Mouse (Mus musculus) liver, postnatal 0 days (tissue): ENCODE measurements around the gene Glmn. TPM values are rescaled to one million over a fixed set of nuclear protein-coding genes. Genes with fewer than 3 reads are reported as not detected.
A peak's percentile ranks its signal among the peaks of the same experiment; 100 is the strongest.

Experiments
- ATAC-seq: fragments of 200-750 bp; cut with Nextera tagmentation; 2 replicates; pipeline ENCODE4 v1.8.0; 2017; ENCODE audit warnings: mild to moderate bottlenecking, moderate library complexity
- DNase-seq: peaks from one replicate; pipeline ENCODE4 v3.0.0-alpha.2; 2016
- H3K27ac ChIP-seq: fragments of 300-500 bp; sonication (generic); 2 replicates; pipeline ENCODE4 v1.5.1; 2014; ENCODE audit warnings: antibody characterized with exemption, moderate library complexity, mild to moderate bottlenecking, low read depth
- H3K27me3 ChIP-seq: fragments of 300-500 bp; sonication (generic); 2 replicates; pipeline ENCODE4 v1.6.1; 2014; ENCODE audit warnings: low read length, control low read depth, mixed read lengths; ENCODE audit not compliant: insufficient read depth
- H3K36me3 ChIP-seq: fragments of 300-500 bp; sonication (generic); replicated peaks from 2 replicates; pipeline ENCODE4 v1.6.1; 2014; ENCODE audit warnings: mild to moderate bottlenecking, control low read depth, low read length, moderate library complexity, mixed read lengths; ENCODE audit not compliant: insufficient read depth
- H3K4me1 ChIP-seq: fragments of 300-500 bp; sonication (generic); 2 replicates; pipeline ENCODE4 v1.6.1; 2014; ENCODE audit warnings: antibody characterized with exemption, mild to moderate bottlenecking, control low read depth; ENCODE audit not compliant: insufficient read depth
- H3K4me2 ChIP-seq: fragments of 300-500 bp; sonication (generic); 2 replicates; pipeline ENCODE4 v1.6.1; 2014; ENCODE audit warnings: low read depth, mild to moderate bottlenecking, low read length, moderate library complexity, mixed read lengths
- H3K4me3 ChIP-seq: fragments of 300-500 bp; sonication (generic); 2 replicates; pipeline ENCODE4 v1.5.1; 2014; ENCODE audit warnings: low read depth, low read length
- H3K9ac ChIP-seq: fragments of 300-500 bp; sonication (generic); replicated peaks from 2 replicates; pipeline ENCODE4 v1.6.1; 2014; ENCODE audit warnings: mild to moderate bottlenecking, moderate library complexity
- H3K9me3 ChIP-seq: fragments of 300-500 bp; sonication (generic); 2 replicates; pipeline ENCODE4 v1.6.1; 2016; ENCODE audit warnings: mild to moderate bottlenecking, control low read depth, low read length, mixed read lengths
- CTCF ChIP-seq: sonication (generic); IDR thresholded peaks from 2 replicates; pipeline ENCODE4 v1.5.1; 2016; ENCODE audit warnings: antibody characterized with exemption, low read depth
- EP300 ChIP-seq: IDR thresholded peaks from 2 replicates; pipeline ENCODE4 v1.6.1; 2016; ENCODE audit warnings: antibody characterized with exemption, low read depth, mild to moderate bottlenecking
- WGBS: fragments of 180-500 bp; shearing (Covaris S2); extraction: QIAGEN DNeasy Blood & Tissue Kit; methylation state at CpG from one replicate; pipeline ENCODE4 v1.1.7; 2014; ENCODE audit not compliant: insufficient replicate concordance; 5-methylcytosine and 5-hydroxymethylcytosine counted together
- polyA plus RNA-seq: library from polyadenylated mRNA; unstranded; fragments of >200 nt; fragmentation: Nextera tagmentation; extraction: Ambion mirVana; gene quantifications from 2 replicates; pipeline ENCODE4 v1.2.1, GENCODE M21; 2015

Glmn gene
- polyA plus RNA-seq, 1 experiment from 2014 or later = 6.9 TPM

DNA sequence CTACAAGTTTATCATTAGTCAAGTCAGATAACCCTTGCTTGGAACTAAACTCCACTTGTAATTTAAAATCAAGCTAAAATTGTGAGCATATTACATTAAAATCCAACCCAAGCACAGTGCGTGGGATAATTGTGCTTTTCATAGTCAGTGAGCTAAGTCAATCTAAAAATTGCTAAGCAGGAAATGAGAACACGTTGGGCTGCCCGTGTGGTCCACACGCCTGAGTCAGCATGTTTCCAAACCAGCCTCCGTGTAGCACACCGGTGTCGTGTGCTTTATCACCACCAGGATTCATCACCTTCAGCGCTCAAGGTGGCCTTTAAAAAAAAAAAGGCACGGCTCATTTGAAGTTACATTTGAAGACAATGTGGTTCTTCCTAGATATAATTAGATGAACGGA is 73.4 kb downstream of the Glmn start:
- no peak for DNase-seq
- WGBS = 46% methylated on average over 10 of the region's 10 CpGs

DNA sequence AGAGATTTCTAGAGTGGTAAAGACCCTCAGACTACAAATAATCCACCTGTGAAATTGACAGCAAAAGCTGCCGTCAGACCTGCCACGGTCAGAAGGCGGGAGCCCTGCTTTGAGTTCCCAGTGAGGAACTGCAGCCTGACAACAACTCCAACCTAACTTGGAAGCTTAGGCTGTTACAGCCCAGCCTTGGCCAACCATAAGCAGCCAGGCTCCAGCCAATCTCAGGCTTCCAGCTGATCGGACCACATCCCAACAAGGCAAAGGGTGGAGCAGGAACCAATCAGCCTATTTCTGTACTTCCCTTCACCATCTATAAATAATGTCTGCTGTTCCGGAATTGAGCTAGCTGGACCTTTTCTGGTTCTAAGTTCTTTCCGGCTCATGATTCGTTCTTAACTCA is 75.8 kb downstream of the Glmn start:
- Histone ChIP-seq H3K4me2 (no peak overlapping the region), H3K27ac (no peak overlapping the region), H3K27me3 (no peaks in the 10 kb centered on the region), H3K9me3 (no peaks in the 10 kb centered on the region), H3K4me1 (no peaks in the 10 kb centered on the region), H3K36me3 (no peaks in the 10 kb centered on the region), H3K9ac (no peak overlapping the region), H3K4me3 (no peak overlapping the region)
- WGBS = 49% methylated on average over 7 of the region's 7 CpGs
- no peak for ATAC-seq
- TF ChIP-seq EP300 = no peak
- no peak for TF ChIP-seq CTCF
- no peak for DNase-seq

More for the DNA sequence above, 73.4 kb downstream of the Glmn start:
- Histone ChIP-seq H3K4me1 (no peaks in the 10 kb centered on the region), H3K9ac (no peak overlapping the region), H3K27me3 (no peaks in the 10 kb centered on the region), H3K4me3 (no peak overlapping the region), H3K27ac (no peak overlapping the region), H3K4me2 (no peak overlapping the region), H3K9me3 (no peaks in the 10 kb centered on the region), H3K36me3 (no peaks in the 10 kb centered on the region)
- no peak for TF ChIP-seq CTCF
- no peak for TF ChIP-seq EP300
- ATAC-seq = no peak

DNA sequence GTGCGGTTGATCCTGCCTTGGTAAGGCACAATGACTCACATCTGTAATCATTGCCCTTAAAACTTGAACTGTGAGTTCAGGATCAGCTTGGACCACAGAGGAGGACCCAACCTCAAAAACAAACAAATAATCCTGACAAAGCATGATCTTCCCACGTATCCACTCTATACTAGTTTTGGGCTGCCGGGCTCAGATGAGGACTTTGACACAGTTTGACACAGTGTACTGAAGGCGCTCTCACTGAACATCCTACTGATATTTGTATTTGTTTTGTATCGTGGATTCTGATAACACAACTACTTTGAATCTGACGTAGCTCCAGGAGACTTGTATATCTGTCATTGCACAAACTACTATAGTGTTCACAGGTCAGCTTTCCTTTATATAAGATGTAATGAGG is 76.3 kb downstream of the Glmn start:
- Histone ChIP-seq H3K9ac (no peak overlapping the region), H3K36me3 (no peaks in the 10 kb centered on the region), H3K4me2 (no peak overlapping the region), H3K9me3 (no peaks in the 10 kb centered on the region), H3K4me1 (no peaks in the 10 kb centered on the region), H3K27ac (no peak overlapping the region), H3K4me3 (no peak overlapping the region), H3K27me3 (no peaks in the 10 kb centered on the region)
- ATAC-seq (no peak), DNase-seq (no peak)
- 62% methylated on average over 6 of the region's 6 CpGs for WGBS
- TF ChIP-seq EP300 = no peak

DNA sequence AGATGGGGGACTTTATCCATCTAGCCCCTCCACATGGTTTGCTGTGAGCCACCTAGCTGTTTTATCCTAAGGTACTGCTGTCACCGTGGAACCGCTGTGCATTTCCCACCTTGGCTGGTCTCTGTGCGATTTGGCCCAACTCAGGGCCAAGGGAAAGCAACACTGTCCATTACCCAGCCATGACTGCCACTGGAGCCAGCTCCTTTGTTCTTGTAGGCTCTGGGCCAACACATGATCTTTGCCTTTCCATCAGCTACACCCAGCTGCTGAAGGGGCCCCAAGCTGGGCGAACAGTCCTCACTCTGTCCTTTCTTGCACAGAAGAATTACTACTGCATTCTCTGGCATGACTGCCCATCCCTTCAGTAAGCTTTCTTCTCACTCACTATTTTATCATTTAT is 79.1 kb downstream of the Glmn start:
- TF ChIP-seq CTCF (no peak), EP300 (no peak)
- Histone ChIP-seq H3K4me1 (no peaks in the 10 kb centered on the region), H3K36me3 (no peaks in the 10 kb centered on the region), H3K4me3 (no peak overlapping the region), H3K27ac (no peak overlapping the region), H3K27me3 (no peaks in the 10 kb centered on the region), H3K9me3 (no peaks in the 10 kb centered on the region), H3K9ac (no peak overlapping the region), H3K4me2 (no peak overlapping the region)
- ATAC-seq (no peak), DNase-seq (no peak)
- 76% methylated on average over 4 of the region's 4 CpGs for WGBS

DNA sequence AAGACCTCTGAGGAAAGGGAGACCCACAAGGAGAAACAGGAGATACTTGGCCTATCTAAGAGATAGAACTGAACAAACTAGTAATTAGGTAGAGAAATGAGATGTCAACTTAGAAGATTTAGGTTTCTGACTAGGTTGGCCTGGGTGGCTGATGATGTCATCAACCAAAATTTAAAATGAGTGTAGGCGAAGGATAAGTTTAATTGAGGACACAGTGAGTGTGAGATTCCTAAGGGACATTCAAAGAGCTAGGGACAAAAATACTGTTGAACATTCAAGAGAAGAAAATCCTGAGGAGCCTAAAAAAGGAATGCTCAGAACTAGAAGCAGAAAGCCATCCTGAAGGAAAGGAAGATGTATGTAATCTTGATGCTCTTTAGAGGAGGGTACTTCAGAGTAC is 81.6 kb downstream of the Glmn start:
- 67% methylated on average over 1 of the region's 1 CpGs for WGBS
- no peak overlapping the region for H3K4me2 ChIP-seq
- no peaks in the 10 kb centered on the region for H3K27me3 ChIP-seq
- H3K27ac ChIP-seq = no peak overlapping the region
- no peak overlapping the region for H3K9ac ChIP-seq
- no peak for DNase-seq
- H3K4me1 ChIP-seq = no peaks in the 10 kb centered on the region
- ATAC-seq = no peak
- H3K4me3 ChIP-seq = no peak overlapping the region
- no peaks in the 10 kb centered on the region for H3K9me3 ChIP-seq
- TF ChIP-seq CTCF (no peak), EP300 (no peak)
- H3K36me3 ChIP-seq = no peaks in the 10 kb centered on the region

DNA sequence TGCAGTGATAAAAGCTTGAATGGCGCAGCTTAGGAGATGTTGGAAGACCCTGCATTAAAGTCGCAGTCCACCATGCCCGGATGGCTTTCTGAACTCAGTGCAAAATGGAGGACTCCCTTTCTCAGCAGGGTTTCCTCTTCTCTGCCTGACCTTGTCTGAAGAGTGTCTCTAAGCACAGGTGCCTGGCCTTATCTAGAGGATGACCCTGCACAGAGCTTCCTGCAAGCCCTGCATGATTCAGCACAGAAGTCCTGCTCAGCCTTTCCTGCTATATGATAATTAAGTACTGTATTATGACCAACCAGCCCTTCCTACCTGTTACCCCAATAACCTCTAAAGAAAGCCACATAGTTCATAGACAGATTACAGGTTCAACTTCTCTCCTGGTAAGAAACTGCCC is 82.2 kb downstream of the Glmn start:
- 79% methylated on average over 3 of the region's 3 CpGs for WGBS
- Histone ChIP-seq H3K4me3 (no peak overlapping the region), H3K27ac (no peak overlapping the region), H3K4me2 (no peak overlapping the region), H3K36me3 (no peaks in the 10 kb centered on the region), H3K4me1 (no peaks in the 10 kb centered on the region), H3K27me3 (no peaks in the 10 kb centered on the region), H3K9ac (no peak overlapping the region), H3K9me3 (no peaks in the 10 kb centered on the region)
- ATAC-seq (no peak), DNase-seq (no peak)
- TF ChIP-seq CTCF (no peak), EP300 (no peak)

DNA sequence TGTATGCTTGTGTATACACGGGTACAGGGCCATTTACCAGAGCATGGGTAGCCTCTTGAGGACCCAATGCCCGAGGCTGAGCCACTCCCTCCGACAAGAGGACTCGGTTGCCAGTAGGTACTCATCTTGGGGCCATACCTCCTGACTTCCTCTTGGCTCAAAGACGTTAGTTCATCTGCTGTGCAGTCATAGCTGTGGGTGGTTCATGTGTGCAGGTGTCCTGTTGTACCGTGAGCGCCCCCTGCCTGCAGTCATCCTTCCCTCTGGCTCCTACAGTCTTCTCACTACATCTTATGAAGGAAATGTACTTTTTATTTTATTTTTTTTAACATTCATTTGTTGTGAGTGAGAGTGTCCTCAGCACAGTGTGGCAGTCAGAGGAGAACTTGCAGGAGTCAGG is 84.1 kb downstream of the Glmn start:
- H3K27ac ChIP-seq = no peak overlapping the region
- 36% methylated on average over 7 of the region's 7 CpGs for WGBS
- H3K4me3 ChIP-seq = no peak overlapping the region
- ATAC-seq (peak; percentile 51), DNase-seq (peak; percentile 77)
- H3K9me3 ChIP-seq = no peaks in the 10 kb centered on the region
- no peaks in the 10 kb centered on the region for H3K36me3 ChIP-seq
- H3K4me1 ChIP-seq = no peaks in the 10 kb centered on the region
- TF ChIP-seq EP300 (no peak), CTCF (peak; percentile 85)
- H3K9ac ChIP-seq = no peak overlapping the region
- H3K27me3 ChIP-seq = no peaks in the 10 kb centered on the region
- H3K4me2 ChIP-seq = no peak overlapping the region
